Mouse (Mus musculus): ENCODE measurements around the gene Pbx2. TPM values are rescaled to one million over a fixed set of nuclear protein-coding genes. Genes with fewer than 3 reads are reported as not detected.
A peak's percentile ranks its signal among the peaks of the same experiment; 100 is the strongest.

Pbx2 gene
- polyA plus RNA-seq, 1 experiment from 2014 or later, result 10.2 TPM

DNA sequence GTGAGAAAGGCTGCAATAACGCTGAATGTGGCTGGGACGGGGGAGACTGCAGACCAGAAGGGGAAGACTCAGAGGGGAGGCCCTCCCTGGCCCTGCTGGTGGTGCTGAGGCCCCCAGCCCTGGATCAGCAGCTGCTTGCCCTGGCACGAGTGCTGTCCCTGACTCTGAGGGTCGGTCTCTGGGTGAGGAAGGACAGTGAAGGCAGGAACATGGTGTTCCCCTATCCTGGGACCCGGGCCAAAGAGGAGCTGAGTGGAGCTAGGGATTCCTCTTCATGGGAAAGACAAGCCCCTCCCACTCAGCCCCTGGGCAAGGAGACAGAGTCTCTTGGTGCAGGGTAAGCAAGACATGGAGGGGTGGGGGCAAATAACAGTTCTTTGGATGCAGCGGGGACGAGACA lies 7.7 kb upstream of the Pbx2 start:
- Histone ChIP-seq H3K36me3 (no peaks in the 10 kb centered on the region), H3K9ac (no peak overlapping the region), H3K27ac (replicated peaks) (no peak overlapping the region), H3K27me3 (no peaks in the 10 kb centered on the region), H3K4me1 (replicated peaks) (peaks cover 23% of the 10 kb centered on the region), H3K4me3 (no peak overlapping the region), H3K9me3 (no peaks in the 10 kb centered on the region), H3K4me2 (no peak overlapping the region)
- no peak for ATAC-seq (ENCODE audit: low read depth)
- WGBS, result 70% methylated on average over 7 of the region's 7 CpGs

DNA sequence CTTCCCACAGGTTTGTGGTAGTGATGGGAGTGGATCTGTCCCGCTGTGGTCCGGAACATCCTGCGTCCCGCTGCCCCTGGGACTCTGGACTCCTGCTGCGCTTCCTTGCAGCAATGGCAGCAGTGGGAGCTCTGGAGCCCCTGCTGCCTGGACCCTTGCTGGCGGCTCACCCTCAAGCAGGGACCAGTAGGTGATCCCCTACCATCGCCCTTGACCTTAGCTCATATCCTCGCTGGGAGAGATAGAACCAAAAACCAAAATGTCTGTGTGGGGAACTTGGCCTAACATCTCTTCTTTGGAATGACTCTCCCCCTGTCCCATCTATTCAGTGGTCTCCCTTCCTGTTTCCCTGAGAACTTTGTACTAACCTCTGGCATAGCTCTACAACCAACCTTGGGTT lies 7.2 kb upstream of the Pbx2 start:
- no peak for ATAC-seq (ENCODE audit: low read depth)
- H3K4me3 ChIP-seq, result no peak overlapping the region
- 91% methylated on average over 8 of the region's 8 CpGs for WGBS
- peaks cover 27% of the 10 kb centered on the region for H3K4me1 ChIP-seq (replicated peaks)
- no peak overlapping the region for H3K27ac ChIP-seq (replicated peaks)
- no peaks in the 10 kb centered on the region for H3K27me3 ChIP-seq
- no peaks in the 10 kb centered on the region for H3K36me3 ChIP-seq
- H3K4me2 ChIP-seq, result no peak overlapping the region
- no peaks in the 10 kb centered on the region for H3K9me3 ChIP-seq
- no peak overlapping the region for H3K9ac ChIP-seq

DNA sequence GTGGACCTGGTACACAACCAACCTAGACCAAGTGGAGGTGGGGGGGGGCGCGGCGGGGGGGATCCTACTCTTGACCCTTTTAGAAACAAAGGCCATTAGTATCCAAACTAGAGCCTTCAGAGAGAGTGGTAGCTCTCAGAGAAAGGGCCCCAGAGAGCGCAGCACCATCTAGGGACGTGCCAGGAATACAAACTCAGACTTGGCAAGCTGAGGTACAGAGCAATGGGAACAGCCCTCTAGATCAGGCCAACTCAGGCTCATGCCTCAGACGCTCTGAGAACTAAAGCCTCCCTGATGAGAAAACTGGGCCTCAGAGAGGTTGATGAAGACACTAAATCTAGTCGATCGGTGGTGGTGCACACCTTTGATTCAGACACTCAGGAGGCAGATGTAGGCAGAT lies 5.9 kb upstream of the Pbx2 start:
- H3K27me3 ChIP-seq, result no peaks in the 10 kb centered on the region
- H3K9me3 ChIP-seq, result no peaks in the 10 kb centered on the region
- H3K4me1 ChIP-seq (replicated peaks), result peaks cover 40% of the 10 kb centered on the region
- WGBS, result 85% methylated on average over 8 of the region's 8 CpGs
- H3K9ac ChIP-seq, result no peak overlapping the region
- no peak overlapping the region for H3K4me2 ChIP-seq
- H3K36me3 ChIP-seq, result no peaks in the 10 kb centered on the region
- no peak overlapping the region for H3K4me3 ChIP-seq
- peak overlapping the region; percentile 98 for H3K27ac ChIP-seq (replicated peaks)
- ATAC-seq (ENCODE audit: low read depth), result no peak

DNA sequence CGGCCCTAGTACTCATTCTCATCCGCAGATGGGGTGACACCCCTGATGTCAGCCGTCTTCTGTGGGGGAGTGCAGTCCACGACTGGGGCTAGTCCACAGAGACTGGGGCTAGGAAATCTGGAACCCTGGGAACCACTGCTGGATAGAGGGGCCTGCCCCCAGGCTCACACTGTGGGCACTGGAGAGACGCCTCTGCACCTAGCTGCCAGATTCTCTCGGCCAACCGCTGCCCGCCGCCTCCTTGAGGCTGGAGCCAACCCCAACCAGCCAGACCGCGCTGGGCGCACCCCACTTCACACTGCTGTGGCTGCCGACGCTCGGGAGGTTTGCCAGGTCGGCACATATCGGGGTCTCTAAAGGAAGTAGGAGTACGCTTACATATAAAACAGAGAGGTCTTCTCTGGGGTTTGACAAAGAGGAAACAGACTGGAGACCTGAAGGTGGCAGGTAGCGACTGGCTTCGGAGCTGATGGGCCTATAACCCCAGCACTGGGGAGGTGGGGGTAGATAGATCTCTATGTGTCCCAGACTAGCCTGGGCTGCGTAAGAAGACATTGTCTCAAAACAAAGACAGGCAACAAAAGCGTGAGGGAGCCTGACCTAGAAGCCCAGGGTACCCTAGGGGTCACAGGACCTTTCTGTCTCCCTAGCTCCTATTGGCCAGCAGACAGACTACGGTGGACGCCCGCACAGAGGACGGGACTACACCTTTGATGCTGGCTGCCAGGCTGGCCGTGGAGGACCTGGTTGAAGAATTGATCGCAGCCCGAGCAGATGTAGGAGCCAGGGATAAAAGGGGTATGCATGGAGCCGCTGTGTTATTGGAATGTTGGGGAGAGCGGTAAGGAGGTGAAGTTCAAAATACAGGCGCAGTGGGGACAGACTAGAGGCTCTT lies 4.9 kb upstream of the Pbx2 start:
- 18% methylated on average over 32 of the region's 32 CpGs for WGBS
- Histone ChIP-seq H3K36me3 (no peaks in the 10 kb centered on the region), H3K4me3 (peak overlapping the region; percentile 64), H3K9ac (peak overlapping the region; percentile 90), H3K27me3 (no peaks in the 10 kb centered on the region), H3K9me3 (no peaks in the 10 kb centered on the region), H3K4me2 (peak overlapping the region; percentile 74), H3K27ac (replicated peaks) (peak overlapping the region; percentile 98), H3K4me1 (replicated peaks) (peaks cover 50% of the 10 kb centered on the region)
- ATAC-seq (ENCODE audit: low read depth), result peak; percentile 13

DNA sequence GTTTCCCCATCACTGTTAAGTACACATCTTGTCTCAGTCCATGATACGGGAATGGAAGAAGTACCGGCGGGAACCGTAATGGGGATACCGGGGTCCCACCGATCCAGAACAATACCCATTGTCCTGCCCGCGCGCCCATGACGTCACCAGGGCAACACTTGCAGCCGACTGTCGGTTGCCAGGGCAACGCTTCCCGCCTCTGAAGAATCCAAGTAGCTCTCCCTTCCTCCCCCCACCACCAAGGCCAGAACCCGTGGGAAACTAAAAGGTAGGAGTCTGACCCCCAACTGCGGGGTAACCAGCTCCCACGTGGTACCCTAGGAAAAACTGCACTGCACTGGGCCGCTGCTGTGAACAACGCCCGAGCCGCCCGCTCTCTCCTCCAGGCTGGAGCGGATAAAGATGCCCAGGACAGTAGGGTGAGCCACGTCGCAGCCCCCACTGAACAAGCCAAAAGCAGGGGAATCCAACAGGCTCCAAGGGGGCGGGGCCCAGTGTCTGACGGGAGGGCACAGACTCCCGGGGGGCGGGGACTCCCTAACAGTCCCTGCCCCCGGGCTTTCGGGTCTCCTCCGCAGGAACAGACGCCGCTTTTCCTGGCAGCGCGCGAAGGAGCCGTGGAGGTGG lies 4.2 kb upstream of the Pbx2 start:
- H3K4me3 ChIP-seq, result peak overlapping the region; percentile 64
- H3K4me2 ChIP-seq, result peak overlapping the region; percentile 74
- peaks cover 56% of the 10 kb centered on the region for H3K4me1 ChIP-seq (replicated peaks)
- H3K27me3 ChIP-seq, result no peaks in the 10 kb centered on the region
- peak overlapping the region; percentile 98 for H3K27ac ChIP-seq (replicated peaks)
- peak; percentile 76 for ATAC-seq (ENCODE audit: low read depth)
- H3K36me3 ChIP-seq, result no peaks in the 10 kb centered on the region
- under 1% methylated on average over 38 of the region's 38 CpGs for WGBS
- no peaks in the 10 kb centered on the region for H3K9me3 ChIP-seq
- H3K9ac ChIP-seq, result peak overlapping the region; percentile 90

DNA sequence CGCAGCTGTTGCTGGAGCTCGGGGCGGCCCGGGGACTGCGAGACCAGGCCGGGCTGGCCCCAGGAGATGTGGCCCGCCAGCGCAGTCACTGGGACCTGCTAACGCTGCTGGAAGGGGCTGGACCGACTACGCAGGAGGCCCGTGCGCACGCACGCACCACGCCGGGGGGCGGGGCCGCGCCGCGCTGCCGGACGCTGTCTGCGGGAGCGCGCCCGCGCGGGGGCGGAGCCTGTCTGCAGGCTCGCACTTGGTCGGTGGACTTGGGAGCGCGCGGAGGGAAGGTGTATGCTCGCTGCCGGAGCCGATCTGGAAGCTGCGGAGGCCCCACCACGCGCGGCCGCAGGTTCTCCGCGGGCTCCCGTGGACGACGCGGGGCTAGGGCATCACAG lies 3.6 kb upstream of the Pbx2 start:
- Histone ChIP-seq H3K9me3 (no peaks in the 10 kb centered on the region), H3K27ac (replicated peaks) (peak overlapping the region; percentile 98), H3K4me1 (replicated peaks) (peaks cover 58% of the 10 kb centered on the region), H3K4me3 (peak overlapping the region; percentile 64), H3K9ac (peak overlapping the region; percentile 90), H3K36me3 (no peaks in the 10 kb centered on the region), H3K4me2 (peak overlapping the region; percentile 74), H3K27me3 (no peaks in the 10 kb centered on the region)
- 0% methylated on average over 50 of the region's 50 CpGs for WGBS
- ATAC-seq (ENCODE audit: low read depth), result peak; percentile 81

DNA sequence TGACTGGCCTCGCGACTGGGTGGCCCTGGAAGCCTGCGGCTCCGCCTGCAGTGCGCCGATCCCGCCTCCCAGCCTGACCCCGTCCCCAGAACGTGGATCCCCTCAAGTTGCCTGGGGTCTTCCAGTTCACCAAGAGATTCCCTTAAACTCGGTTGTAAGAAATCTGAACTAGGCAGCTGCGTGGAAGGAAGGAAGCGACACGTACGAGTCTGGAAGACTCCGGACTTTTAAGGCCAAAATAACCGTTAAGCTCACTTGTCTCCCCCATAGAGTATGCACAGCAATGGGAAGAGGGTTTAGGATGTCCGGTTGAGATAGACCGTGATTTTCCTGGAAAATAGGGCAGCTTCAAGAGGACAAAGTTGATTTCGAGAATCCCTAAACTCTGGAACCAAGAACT lies 3.3 kb upstream of the Pbx2 start:
- peak overlapping the region; percentile 64 for H3K4me3 ChIP-seq
- H3K27me3 ChIP-seq, result no peaks in the 10 kb centered on the region
- 3% methylated on average over 19 of the region's 19 CpGs for WGBS
- H3K4me1 ChIP-seq (replicated peaks), result peaks cover 62% of the 10 kb centered on the region
- no peaks in the 10 kb centered on the region for H3K36me3 ChIP-seq
- no peaks in the 10 kb centered on the region for H3K9me3 ChIP-seq
- ATAC-seq (ENCODE audit: low read depth), result no peak
- H3K27ac ChIP-seq (replicated peaks), result peak overlapping the region; percentile 98
- H3K4me2 ChIP-seq, result peak overlapping the region; percentile 74
- H3K9ac ChIP-seq, result peak overlapping the region; percentile 90

DNA sequence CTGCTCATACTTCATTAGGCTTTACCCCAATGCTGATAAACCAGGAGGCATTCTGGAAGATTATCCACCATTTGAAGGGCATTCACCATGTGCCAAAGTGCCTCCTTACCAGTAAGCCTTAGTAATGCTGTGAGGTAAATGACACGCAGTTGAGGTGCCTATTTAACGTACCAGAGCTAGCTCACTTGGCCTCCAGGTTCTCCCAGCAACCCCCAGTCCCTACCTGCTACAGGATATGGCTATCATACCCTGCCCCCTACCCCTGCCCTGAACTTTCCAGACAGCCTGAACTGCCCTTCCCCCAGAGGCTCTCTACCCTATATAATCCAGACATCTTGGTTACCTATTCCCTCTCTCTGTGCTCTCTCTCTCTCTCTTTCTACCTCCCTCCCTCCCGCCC lies 2.3 kb upstream of the Pbx2 start:
- Histone ChIP-seq H3K9me3 (no peaks in the 10 kb centered on the region), H3K27ac (replicated peaks) (no peak overlapping the region), H3K4me1 (replicated peaks) (peaks cover 71% of the 10 kb centered on the region), H3K27me3 (no peaks in the 10 kb centered on the region), H3K9ac (no peak overlapping the region), H3K4me2 (no peak overlapping the region), H3K4me3 (no peak overlapping the region), H3K36me3 (no peaks in the 10 kb centered on the region)
- ATAC-seq (ENCODE audit: low read depth), result no peak
- 86% methylated on average over 3 of the region's 3 CpGs for WGBS

DNA sequence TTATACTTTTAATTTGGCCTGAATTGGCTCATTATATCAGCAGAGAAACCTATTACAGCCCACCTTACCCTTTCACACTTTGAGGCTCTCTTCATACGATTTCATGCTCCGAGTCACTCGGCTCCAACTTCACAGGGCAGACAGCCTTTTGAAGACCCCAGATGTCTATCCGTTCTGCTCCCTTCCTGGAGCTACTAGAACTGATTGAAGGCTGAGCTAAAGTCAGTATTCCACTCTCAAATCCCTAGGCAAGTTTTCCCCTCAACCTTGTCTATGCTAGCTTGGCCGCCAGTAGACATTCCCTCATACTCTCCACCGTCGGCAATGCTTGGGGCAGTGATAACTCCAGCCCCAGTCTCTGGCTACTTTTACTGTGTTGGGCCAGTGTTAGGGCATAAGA lies 1.9 kb upstream of the Pbx2 start:
- 56% methylated on average over 7 of the region's 7 CpGs for WGBS
- Histone ChIP-seq H3K4me3 (no peak overlapping the region), H3K4me2 (peak overlapping the region; percentile 21), H3K27me3 (no peaks in the 10 kb centered on the region), H3K27ac (replicated peaks) (peak overlapping the region; percentile 54; the same call in 1 of the 2 replicates), H3K4me1 (replicated peaks) (peaks cover 75% of the 10 kb centered on the region), H3K9ac (peak overlapping the region; percentile 17; the same call in 1 of the 2 replicates), H3K36me3 (no peaks in the 10 kb centered on the region), H3K9me3 (no peaks in the 10 kb centered on the region)
- no peak for ATAC-seq (ENCODE audit: low read depth)

DNA sequence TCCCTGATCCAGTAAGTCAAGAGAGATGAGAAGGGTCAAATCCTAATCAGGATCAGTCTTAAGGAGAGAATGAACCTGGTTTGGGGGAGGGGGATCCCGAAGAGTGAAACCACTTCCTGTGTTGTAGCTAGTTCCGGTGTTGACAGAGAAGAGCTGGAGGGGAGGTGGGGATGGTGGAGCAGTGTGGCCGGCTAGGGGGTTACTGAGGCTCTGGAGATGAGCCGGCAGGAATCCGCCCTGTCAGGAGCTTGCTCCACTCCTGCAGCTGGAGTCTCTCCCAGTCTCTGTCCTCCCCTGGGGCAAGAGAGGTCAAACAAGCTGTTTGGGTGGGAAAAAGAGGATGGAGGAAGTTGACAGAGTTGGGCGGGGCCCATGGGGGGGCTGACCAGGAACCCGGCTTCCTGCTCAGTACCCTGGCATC lies 1.4 kb upstream of the Pbx2 start, which contains the start of gene Gpsm3:
Gene Gpsm3 (plus strand): TSS at position 126 of the 421 bp plus-strand sequence.
- WGBS, result 40% methylated on average over 7 of the region's 7 CpGs
- no peak for ATAC-seq (ENCODE audit: low read depth)
- Histone ChIP-seq H3K4me1 (replicated peaks) (peaks cover 80% of the 10 kb centered on the region), H3K4me3 (0 out of 2 replicates have a peak within 1 kb of the TSS, but pooled peaks have one; percentile 0), H3K4me2 (peak within 1 kb of the TSS; percentile 91), H3K9me3 (no peaks in the 10 kb centered on the region), H3K27me3 (no peaks in the 10 kb centered on the region), H3K9ac (peak within 1 kb of the TSS; percentile 17; the same call in 1 of the 2 replicates), H3K36me3 (peaks cover 3% of the 10 kb centered on the region), H3K27ac (replicated peaks) (peak within 1 kb of the TSS; percentile 99; the same call in 1 of the 2 replicates)

DNA sequence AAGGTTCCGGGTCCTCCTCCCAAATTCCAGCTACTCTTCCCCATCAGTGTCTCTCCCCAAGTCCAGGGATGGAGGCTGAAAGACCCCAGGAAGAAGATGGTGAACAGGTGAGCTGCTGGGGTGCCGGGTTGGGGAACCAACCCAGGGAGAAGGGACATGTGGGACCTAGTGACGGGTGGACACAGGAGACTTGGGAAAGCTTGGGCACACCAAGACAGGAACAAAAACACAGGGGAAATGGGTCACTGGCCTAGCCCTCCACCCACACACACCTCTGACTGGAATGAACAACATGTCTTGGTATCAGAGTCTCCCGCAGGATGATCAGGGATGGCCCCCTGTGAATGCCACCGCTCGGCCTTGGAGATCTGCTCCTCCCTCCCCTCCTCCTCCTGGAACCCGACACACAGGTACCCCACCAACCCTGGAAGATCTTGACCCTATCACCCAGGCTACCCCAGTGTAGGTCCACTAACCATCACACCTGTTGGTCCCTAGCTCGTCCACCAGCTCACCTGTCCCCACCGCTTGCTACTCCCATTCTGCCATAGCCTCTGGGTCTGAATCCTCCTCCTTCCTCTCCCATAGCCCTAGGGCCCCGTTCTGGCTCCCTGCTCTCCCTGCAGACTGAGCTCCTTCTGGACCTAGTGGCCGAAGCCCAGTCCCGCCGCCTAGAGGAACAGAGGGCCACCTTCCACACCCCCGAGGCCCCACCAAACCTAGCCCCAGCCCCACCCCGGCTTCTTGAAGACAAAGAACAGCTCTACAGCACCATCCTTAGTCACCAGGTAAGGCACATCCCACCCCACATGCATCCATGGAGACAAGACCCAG lies 695 bp upstream of the Pbx2 start:
- Histone ChIP-seq H3K9me3 (no peaks in the 10 kb centered on the region), H3K27me3 (no peaks in the 10 kb centered on the region), H3K4me1 (replicated peaks) (peaks cover 84% of the 10 kb centered on the region), H3K4me3 (0 out of 2 replicates have a peak overlapping the region, but pooled peaks have one; percentile 0), H3K36me3 (peaks cover 10% of the 10 kb centered on the region), H3K4me2 (peak overlapping the region; percentile 91), H3K27ac (replicated peaks) (peak overlapping the region; percentile 99), H3K9ac (no peak overlapping the region)
- 70% methylated on average over 15 of the region's 15 CpGs for WGBS
- no peak for ATAC-seq (ENCODE audit: low read depth)
